12 mouse cellular contexts compared by ENCODE assay signal in genomic region chr14:24207360-24207752, GRCm38 (mm10). TPM values are rescaled to one million over a fixed set of nuclear protein-coding genes. Genes with fewer than 3 reads are reported as not detected.
DNase-seq lines count a peak whose midpoint lies in the region; ATAC-seq and TF ChIP-seq lines count a peak whose summit lies in the region.
"Had no signal": no experiment of that assay in that cellular context is flagged by ENCODE, and none has a peak within 500 bp of the region (broad histone marks: within the 10 kb centered on the region; RNA-seq: fewer than 3 reads in every experiment).

No protein-coding gene starts in this region.

- TF ChIP-seq CTCF in heart, adult 2 months (IDR thresholded peaks at IDR 0.05): no peak
- TF ChIP-seq CTCF in stomach, postnatal 0 days (IDR thresholded peaks at IDR 0.05; ENCODE audit: low read depth): no peak

- H3K79me2 ChIP-seq in heart, adult 2 months (replicated peaks; ENCODE audit: control insufficient read depth, insufficient read depth, low read length): peaks cover 1% of the 10 kb centered on the region; the same call in 1 of the 2 replicates

- TF ChIP-seq EP300 in heart, adult 2 months (IDR thresholded peaks at IDR 0.05; ENCODE audit: insufficient read depth, low read depth, low read length): no peak
- TF ChIP-seq EP300 in stomach, postnatal 0 days (optimal IDR thresholded peaks at IDR 0.05): no peak

- DNase-seq in heart, adult 2 months: no peak
- no peak for DNase-seq in neural tube, embryonic 10.5 days (ENCODE audit: extremely low spot score, low spot score)
- DNase-seq in large intestine, adult 2 months (ENCODE audit: low read depth, low spot score): peak; percentile 8
- DNase-seq in stomach, postnatal 0 days (ENCODE audit: low spot score): peak; percentile 57
- no peak for DNase-seq in thymus, postnatal 0 days (ENCODE audit: low spot score)
- DNase-seq in cerebellum, postnatal 4 days (ENCODE audit: low spot score in 2 of 2): no peak
- DNase-seq: cerebellum, adult 9-11 months; lung, postnatal 36 days; right cerebral cortex, adult 18-20 months had no signal

- peak; percentile 61 for ATAC-seq in heart, embryonic 15.5 days (replicated peaks; ENCODE audit: insufficient number of reproducible peaks, insufficient read depth, low FRiP score, low read depth)
- ATAC-seq in neural tube, embryonic 12.5 days (ENCODE audit: low FRiP score, low read depth): 0 out of 2 replicates have a peak, but pooled peaks have one; percentile 17
- ATAC-seq in stomach, postnatal 0 days (ENCODE audit: low FRiP score, low TSS enrichment): peak; percentile 52

- no peak overlapping the region for H3K9ac ChIP-seq in heart, embryonic 15.5 days
- no peak overlapping the region for H3K9ac ChIP-seq in heart, adult 2 months (ENCODE audit: low read depth, low read length)
- H3K9ac ChIP-seq in neural tube, embryonic 12.5 days: no peak overlapping the region
- H3K9ac ChIP-seq in stomach, postnatal 0 days (ENCODE audit: low read length): no peak overlapping the region

- WGBS in heart, embryonic 15.5 days: 33% methylated on average over 13 of the region's 13 CpGs
- WGBS in heart, adult 2 months: 67% methylated on average over 13 of the region's 13 CpGs
- WGBS in neural tube, embryonic 12.5 days: 40% methylated on average over 13 of the region's 13 CpGs
- WGBS in large intestine, adult 2 months: 28% methylated on average over 13 of the region's 13 CpGs
- WGBS in stomach, postnatal 0 days: 37% methylated on average over 13 of the region's 13 CpGs

- no peaks in the 10 kb centered on the region for H3K9me3 ChIP-seq in heart, embryonic 15.5 days (replicated peaks)
- H3K9me3 ChIP-seq in neural tube, embryonic 12.5 days: no peaks in the 10 kb centered on the region
- no peaks in the 10 kb centered on the region for H3K9me3 ChIP-seq in stomach, postnatal 0 days (ENCODE audit: control insufficient read depth, low read length)

- TF ChIP-seq POLR2A in heart, adult 2 months (IDR thresholded peaks at IDR 0.05; ENCODE audit: insufficient read depth, low read depth, low read length): no peak

- peaks cover 44% of the 10 kb centered on the region for H3K4me1 ChIP-seq in heart, embryonic 15.5 days (replicated peaks)
- peaks cover 8% of the 10 kb centered on the region for H3K4me1 ChIP-seq in heart, adult 2 months (ENCODE audit: control insufficient read depth, insufficient read depth, low read length)
- H3K4me1 ChIP-seq in neural tube, embryonic 12.5 days: peaks cover 47% of the 10 kb centered on the region
- H3K4me1 ChIP-seq in stomach, postnatal 0 days (replicated peaks; ENCODE audit: control insufficient read depth, insufficient read depth): no peaks in the 10 kb centered on the region

- H3K27me3 ChIP-seq in heart, embryonic 15.5 days: no peaks in the 10 kb centered on the region
- H3K27me3 ChIP-seq in heart, adult 2 months (ENCODE audit: control insufficient read depth, insufficient read depth, low read length): no peaks in the 10 kb centered on the region
- no peaks in the 10 kb centered on the region for H3K27me3 ChIP-seq in neural tube, embryonic 12.5 days (replicated peaks)
- H3K27me3 ChIP-seq in stomach, postnatal 0 days (ENCODE audit: control insufficient read depth, insufficient read depth, low read length): no peaks in the 10 kb centered on the region

- H3K36me3 ChIP-seq in heart, embryonic 15.5 days: no peaks in the 10 kb centered on the region
- H3K36me3 ChIP-seq in heart, adult 2 months (ENCODE audit: control insufficient read depth, insufficient read depth, low read length): no peaks in the 10 kb centered on the region
- H3K36me3 ChIP-seq in neural tube, embryonic 12.5 days: no peaks in the 10 kb centered on the region
- H3K36me3 ChIP-seq in stomach, postnatal 0 days (ENCODE audit: control insufficient read depth, insufficient read depth, low read length): no peaks in the 10 kb centered on the region; the same call in 1 of the 2 replicates

- H3K4me2 ChIP-seq in heart, embryonic 15.5 days: peak overlapping the region; percentile 23; the same call in 1 of the 2 replicates
- no peak overlapping the region; the same call in 1 of the 2 replicates for H3K4me2 ChIP-seq in neural tube, embryonic 12.5 days (replicated peaks)
- H3K4me2 ChIP-seq in stomach, postnatal 0 days (replicated peaks; ENCODE audit: low read depth): 0 out of 2 replicates have a peak overlapping the region, but pooled peaks have one; percentile 25
- H3K4me2 ChIP-seq: liver, embryonic 11.5 days had no signal

- peak overlapping the region; percentile 43; the same call in 1 of the 2 replicates for H3K27ac ChIP-seq in heart, embryonic 15.5 days
- H3K27ac ChIP-seq in heart, adult 2 months: no peak overlapping the region
- no peak overlapping the region for H3K27ac ChIP-seq in neural tube, embryonic 12.5 days
- H3K27ac ChIP-seq in stomach, postnatal 0 days (replicated peaks): 0 out of 2 replicates have a peak overlapping the region, but pooled peaks have one; percentile 58

- H3K4me3 ChIP-seq in heart, embryonic 15.5 days: no peak overlapping the region
- H3K4me3 ChIP-seq in heart, adult 2 months: no peak overlapping the region
- H3K4me3 ChIP-seq in neural tube, embryonic 12.5 days: no peak overlapping the region
- H3K4me3 ChIP-seq in stomach, postnatal 0 days (ENCODE audit: low read depth, low read length): no peak overlapping the region

- intact Hi-C loops in heart, adult 2 months (cut with DNase I): no loop called here

RNA-seq across cellular contexts. Expression of gene Dlg5, which starts 38.4 kb away (rescaled TPM):
- 5.7 and 8.8 TPM in 2 replicates for polyA plus RNA-seq in heart, embryonic 15.5 days (2015; fragmentation: Nextera tagmentation; extraction: Ambion mirVana)
- 1 to 10 TPM; 7.7 TPM for total RNA-seq in heart, adult 2 months (2021)
- polyA plus RNA-seq in heart, adult 2 months (2012; rRNA removed): 11.4 and 13.9 TPM in 2 replicates
- 17.7 and 21.9 TPM in 2 replicates for polyA plus RNA-seq in neural tube, embryonic 12.5 days (2016; fragmentation: Nextera tagmentation; extraction: Ambion mirVana)
- polyA plus RNA-seq in large intestine, adult 2 months (2012; rRNA removed): 14.5 and 18.4 TPM in 2 replicates
- polyA plus RNA-seq in stomach, postnatal 0 days (2015; fragmentation: Nextera tagmentation; extraction: Ambion mirVana): 3.8 and 5.0 TPM in 2 replicates
- 1.7 and 2.0 TPM in 2 replicates for polyA plus RNA-seq in thymus, postnatal 0 days (2015; fragmentation: Nextera tagmentation; extraction: Ambion mirVana)

Comparison
In these comparisons a context has a peak if more than half of its experiments do, and no peak if none do; other contexts are left out.
1. H3K27ac ChIP-seq: peak in heart, embryonic 15.5 days (single experiment) and stomach, postnatal 0 days (single experiment); none in heart, adult 2 months (single experiment) and neural tube, embryonic 12.5 days (single experiment).
2. DNase-seq: peak in large intestine, adult 2 months (single experiment) and stomach, postnatal 0 days (single experiment); none in heart, adult 2 months (0 of 2), neural tube, embryonic 10.5 days (single experiment), thymus, postnatal 0 days (single experiment) and cerebellum, postnatal 4 days (0 of 2).
3. Peak in every context shown above with its lines, with median percentiles within 50 percentile points of each other: ATAC-seq.